Mouse (Mus musculus) ES-CJ7 (cell line): ENCODE measurements around the gene Pkmyt1.

Source experiments
- DNase-seq: peaks from one replicate; pipeline ENCODE4 v3.0.0; 2011; ENCODE audit warnings: low read depth, low spot score

The Pkmyt1 gene

GRCm38 (mm10) chr17:23725999-23726757, at the start of gene Pkmyt1:
Gene Pkmyt1, plus strand, starts transcription at chr17:23726336.
- peak; percentile 93 for DNase-seq

- DNase-seq, result no peak
Measured at GRCm38 (mm10) chr17:23676473-23677031, 49.6 kb upstream of the Pkmyt1 start.

- DNase-seq, result peak; percentile 79
Measured at GRCm38 (mm10) chr17:23677236-23677679, 48.9 kb upstream of the Pkmyt1 start, which contains the start of gene Tnfrsf12a. Gene Tnfrsf12a, minus strand, starts transcription at chr17:23677468.

- DNase-seq, result peak; percentile 60
Measured at GRCm38 (mm10) chr17:23679127-23679835, 46.9 kb upstream of the Pkmyt1 start, which contains the start of gene Cldn6. Gene Cldn6, plus strand, starts transcription at chr17:23679249.

- no peak for DNase-seq
Measured at GRCm38 (mm10) chr17:23680336-23680735, 45.8 kb upstream of the Pkmyt1 start.

- DNase-seq, result no peak
Measured at GRCm38 (mm10) chr17:23681086-23681485, 45.0 kb upstream of the Pkmyt1 start.

GRCm38 (mm10) chr17:23682092-23682491, 44.0 kb upstream of the Pkmyt1 start:
- no peak for DNase-seq

- no peak for DNase-seq
Measured at GRCm38 (mm10) chr17:23682530-23682929, 43.6 kb upstream of the Pkmyt1 start.

GRCm38 (mm10) chr17:23683226-23683625, 42.9 kb upstream of the Pkmyt1 start:
- no peak for DNase-seq

GRCm38 (mm10) chr17:23683856-23684672, 42.1 kb upstream of the Pkmyt1 start, which contains the start of gene Cldn9:
Gene Cldn9, minus strand, starts transcription at chr17:23684026.
- no peak for DNase-seq

- no peak for DNase-seq
Measured at GRCm38 (mm10) chr17:23694491-23694890, 31.6 kb upstream of the Pkmyt1 start.

GRCm38 (mm10) chr17:23695801-23696200, 30.3 kb upstream of the Pkmyt1 start:
- DNase-seq, result peak; percentile 50

GRCm38 (mm10) chr17:23699131-23700077, 26.7 kb upstream of the Pkmyt1 start:
- no peak for DNase-seq

GRCm38 (mm10) chr17:23700079-23700478, 26.1 kb upstream of the Pkmyt1 start:
- DNase-seq, result peak; percentile 94

- DNase-seq, result no peak
Measured at GRCm38 (mm10) chr17:23703301-23703700, 22.8 kb upstream of the Pkmyt1 start.

GRCm38 (mm10) chr17:23704741-23705140, 21.4 kb upstream of the Pkmyt1 start:
- no peak for DNase-seq

GRCm38 (mm10) chr17:23705525-23706104, 20.5 kb upstream of the Pkmyt1 start:
- no peak for DNase-seq

- peak; percentile 77 for DNase-seq
Measured at GRCm38 (mm10) chr17:23706212-23706611, 19.9 kb upstream of the Pkmyt1 start.

- peak; percentile 22 for DNase-seq
Measured at GRCm38 (mm10) chr17:23717003-23717402, 9.1 kb upstream of the Pkmyt1 start.

GRCm38 (mm10) chr17:23719455-23719854, 6.7 kb upstream of the Pkmyt1 start:
- no peak for DNase-seq
